Comparison of ENCODE assay signal across 28 mouse cellular contexts in genomic region chr9:75789879-75790428, GRCm38 (mm10). TPM values are rescaled to one million over a fixed set of nuclear protein-coding genes. Genes with fewer than 3 reads are reported as not detected.
DNase-seq lines count a peak whose midpoint lies in the region; ATAC-seq and TF ChIP-seq lines count a peak whose summit lies in the region.
"Had no signal": no experiment of that assay in that cellular context is flagged by ENCODE, and none has a peak within 500 bp of the region (broad histone marks: within the 10 kb centered on the region; RNA-seq: fewer than 3 reads in every experiment).

No protein-coding gene starts in this region.

- H3K27me3 ChIP-seq in hindbrain, postnatal 0 days (ENCODE audit: insufficient read depth, low read length): no peaks in the 10 kb centered on the region
- H3K27me3 ChIP-seq in hindbrain, embryonic 13.5 days: no peaks in the 10 kb centered on the region
- no peaks in the 10 kb centered on the region for H3K27me3 ChIP-seq in neural tube, embryonic 13.5 days
- H3K27me3 ChIP-seq: embryonic facial prominence, embryonic 13.5 days; forebrain, embryonic 12.5 days; heart, embryonic 12.5 days; kidney, embryonic 15.5 days; liver, embryonic 15.5 days; lung, embryonic 15.5 days; megakaryocyte, embryonic 14.5 days; midbrain, embryonic 15.5 days had no signal

- no peak overlapping the region for H3K27ac ChIP-seq in hindbrain, postnatal 0 days
- no peak overlapping the region for H3K27ac ChIP-seq in hindbrain, embryonic 13.5 days
- H3K27ac ChIP-seq in neural tube, embryonic 13.5 days (replicated peaks): no peak overlapping the region
- H3K27ac ChIP-seq: embryonic facial prominence, embryonic 13.5 days; forebrain, embryonic 12.5 days; hindbrain, embryonic 10.5 days; kidney, embryonic 15.5 days; liver, embryonic 15.5 days; lung, embryonic 15.5 days; midbrain, embryonic 15.5 days had no signal

- ATAC-seq in hindbrain, postnatal 0 days: peak; percentile 76
- no peak for ATAC-seq in hindbrain, embryonic 13.5 days (ENCODE audit: low FRiP score)
- peak; percentile 32; the same call in 1 of the 2 replicates for ATAC-seq in neural tube, embryonic 13.5 days (ENCODE audit: low read depth)
- ATAC-seq: intestine, postnatal 0 days; midbrain, embryonic 15.5 days had no signal

- WGBS in hindbrain, postnatal 0 days: 44% methylated on average over 7 of the region's 7 CpGs
- WGBS in hindbrain, embryonic 13.5 days: 66% methylated on average over 7 of the region's 7 CpGs
- 25% methylated on average over 7 of the region's 7 CpGs for WGBS in neural tube, embryonic 13.5 days

- TF ChIP-seq CTCF in hindbrain, postnatal 0 days (IDR thresholded peaks at IDR 0.05; ENCODE audit: low read depth): no peak

- H3K4me2 ChIP-seq in hindbrain, postnatal 0 days (ENCODE audit: low read depth, low read length): no peak overlapping the region
- H3K4me2 ChIP-seq in hindbrain, embryonic 13.5 days: no peak overlapping the region
- H3K4me2 ChIP-seq in neural tube, embryonic 13.5 days: no peak overlapping the region
- H3K4me2 ChIP-seq: embryonic facial prominence, embryonic 13.5 days; forebrain, embryonic 12.5 days; heart, embryonic 12.5 days; kidney, embryonic 15.5 days; liver, embryonic 15.5 days; lung, embryonic 15.5 days; midbrain, embryonic 15.5 days had no signal

- no peak overlapping the region for H3K9ac ChIP-seq in hindbrain, postnatal 0 days (replicated peaks; ENCODE audit: low read length)
- H3K9ac ChIP-seq in hindbrain, embryonic 13.5 days: no peak overlapping the region
- no peak overlapping the region for H3K9ac ChIP-seq in neural tube, embryonic 13.5 days
- H3K9ac ChIP-seq: embryonic facial prominence, embryonic 13.5 days; forebrain, embryonic 12.5 days; heart, embryonic 12.5 days; kidney, embryonic 15.5 days; liver, embryonic 15.5 days; lung, embryonic 15.5 days; midbrain, embryonic 15.5 days had no signal

- no peaks in the 10 kb centered on the region for H3K36me3 ChIP-seq in hindbrain, postnatal 0 days (ENCODE audit: insufficient read depth, low read length)
- no peaks in the 10 kb centered on the region for H3K36me3 ChIP-seq in hindbrain, embryonic 13.5 days
- no peaks in the 10 kb centered on the region for H3K36me3 ChIP-seq in neural tube, embryonic 13.5 days
- H3K36me3 ChIP-seq: embryonic facial prominence, embryonic 13.5 days; forebrain, embryonic 12.5 days; heart, embryonic 12.5 days; hindbrain, embryonic 10.5 days; kidney, embryonic 15.5 days; liver, embryonic 15.5 days; lung, embryonic 15.5 days; midbrain, embryonic 15.5 days had no signal

- no peak overlapping the region for H3K4me3 ChIP-seq in hindbrain, postnatal 0 days (ENCODE audit: low read length)
- H3K4me3 ChIP-seq in hindbrain, embryonic 13.5 days: no peak overlapping the region
- no peak overlapping the region for H3K4me3 ChIP-seq in neural tube, embryonic 13.5 days
- H3K4me3 ChIP-seq: embryonic facial prominence, embryonic 13.5 days; erythroblast, embryonic 14.5 days; forebrain, embryonic 12.5 days; heart, embryonic 12.5 days; hindbrain, embryonic 10.5 days; kidney, embryonic 15.5 days; liver, embryonic 15.5 days; lung, embryonic 15.5 days; megakaryocyte, embryonic 14.5 days; midbrain, embryonic 15.5 days had no signal

- H3K9me3 ChIP-seq in hindbrain, postnatal 0 days (ENCODE audit: low read length): no peaks in the 10 kb centered on the region
- no peaks in the 10 kb centered on the region for H3K9me3 ChIP-seq in hindbrain, embryonic 13.5 days
- H3K9me3 ChIP-seq in neural tube, embryonic 13.5 days: no peaks in the 10 kb centered on the region
- H3K9me3 ChIP-seq: embryonic facial prominence, embryonic 13.5 days; forebrain, embryonic 12.5 days; heart, embryonic 12.5 days; hindbrain, embryonic 10.5 days; kidney, embryonic 15.5 days; liver, embryonic 15.5 days; lung, embryonic 15.5 days; midbrain, embryonic 15.5 days had no signal

- peak; percentile 17 to 52 for DNase-seq in adrenal gland, adult (ENCODE audit: inconsistent age in 2 of 2, low spot score in 1 of 2)
- DNase-seq in adrenal gland, adult 18-20 months (ENCODE audit: low spot score in 2 of 2): no peak
- peak; percentile 23 for DNase-seq in hindbrain, postnatal 0 days (ENCODE audit: low spot score)
- peak; percentile 45 for DNase-seq in adrenal gland, postnatal 10 days
- DNase-seq in B cell, adult 2 months: no peak
- no peak for DNase-seq in spleen, postnatal 36 days (ENCODE audit: low spot score in 2 of 2)
- DNase-seq: gastrocnemius, postnatal 25 days; heart, adult 18-20 months; heart, postnatal 10 days; kidney, postnatal 36 days; liver; lung, postnatal 36 days; right cerebral cortex, postnatal 14 days; spleen, adult 18-20 months; thymus, postnatal 25 days had no signal

- H3K4me1 ChIP-seq in hindbrain, postnatal 0 days (ENCODE audit: insufficient read depth, low read length): no peaks in the 10 kb centered on the region
- no peaks in the 10 kb centered on the region for H3K4me1 ChIP-seq in hindbrain, embryonic 13.5 days (replicated peaks)
- H3K4me1 ChIP-seq in neural tube, embryonic 13.5 days (replicated peaks): 0 out of 2 replicates have a peak, but pooled peaks cover 4% of the 10 kb centered on the region
- H3K4me1 ChIP-seq: forebrain, embryonic 12.5 days; hindbrain, embryonic 10.5 days; liver, embryonic 15.5 days; megakaryocyte, embryonic 14.5 days; midbrain, embryonic 15.5 days had no signal

RNA-seq across cellular contexts. Expression of gene Bmp5, which starts 14.8 kb away (rescaled TPM):
- under 1 TPM; 0.36 to 0.61 TPM for total RNA-seq in adrenal gland, adult 18-20 months (2021)
- total RNA-seq in hindbrain, postnatal 0 days (2014; rRNA removed): 1.8 and 1.9 TPM in 2 replicates
- 2.3 and 2.4 TPM in 2 replicates for polyA plus RNA-seq in hindbrain, postnatal 0 days (2015; fragmentation: Nextera tagmentation; extraction: Ambion mirVana)
- 4.2 and 4.9 TPM in 2 replicates for polyA plus RNA-seq in hindbrain, embryonic 13.5 days (2015; fragmentation: Nextera tagmentation; extraction: Ambion mirVana)
- 1 to 10 TPM; 6.4 to 7.8 TPM for total RNA-seq in adrenal gland, postnatal 10 days (2021)
- polyA plus RNA-seq in neural tube, embryonic 13.5 days (2015; fragmentation: Nextera tagmentation; extraction: Ambion mirVana): 3.9 and 4.5 TPM in 2 replicates
- polyA plus RNA-seq: erythroblast, embryonic 14.5 days had no signal

Comparison
In these comparisons a context has a peak if more than half of its experiments do, and no peak if none do; other contexts are left out.
1. DNase-seq: peak in adrenal gland, adult (2 of 2), hindbrain, postnatal 0 days (single experiment) and adrenal gland, postnatal 10 days (single experiment); none in adrenal gland, adult 18-20 months (0 of 2), B cell, adult 2 months (0 of 2) and spleen, postnatal 36 days (0 of 2).